Mouse (Mus musculus) testis, postnatal 10 days (tissue): ENCODE results near the gene Lhx9.

Experiments
- DNase-seq: peaks from one replicate; pipeline ENCODE4 v3.0.0; 2021; ENCODE audit warnings: low spot score

Lhx9 gene

DNA sequence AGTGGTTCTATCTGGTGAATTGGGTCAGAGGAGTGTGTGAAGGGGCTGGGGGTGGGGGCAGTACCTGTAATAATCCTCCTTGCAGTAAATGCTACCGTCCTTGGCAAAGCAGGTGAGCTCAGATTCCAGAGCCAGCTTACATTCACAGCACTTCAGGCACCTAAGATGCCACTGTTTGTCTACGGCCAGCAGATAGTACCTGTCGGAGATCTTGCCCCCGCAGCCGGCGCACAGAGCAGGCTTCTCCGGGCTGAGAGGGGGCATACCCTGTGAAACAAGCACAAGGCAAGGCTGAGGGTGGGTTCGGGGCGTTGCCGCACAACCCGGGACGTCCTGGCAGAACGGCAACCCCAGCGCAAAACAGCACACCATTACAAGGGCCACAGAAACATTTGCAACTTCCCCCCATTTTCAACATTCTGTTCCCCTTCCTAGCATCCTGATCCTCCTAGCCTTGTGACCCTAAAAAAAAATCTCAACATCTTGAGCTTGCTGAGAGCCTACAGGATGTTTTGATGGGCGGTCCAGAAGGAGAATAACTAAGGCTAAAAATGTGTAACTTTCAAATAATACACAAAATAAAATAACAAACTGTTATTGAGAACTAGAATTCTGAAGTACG, 8.5 kb downstream of the Lhx9 start:
- DNase-seq, result no peak

DNA sequence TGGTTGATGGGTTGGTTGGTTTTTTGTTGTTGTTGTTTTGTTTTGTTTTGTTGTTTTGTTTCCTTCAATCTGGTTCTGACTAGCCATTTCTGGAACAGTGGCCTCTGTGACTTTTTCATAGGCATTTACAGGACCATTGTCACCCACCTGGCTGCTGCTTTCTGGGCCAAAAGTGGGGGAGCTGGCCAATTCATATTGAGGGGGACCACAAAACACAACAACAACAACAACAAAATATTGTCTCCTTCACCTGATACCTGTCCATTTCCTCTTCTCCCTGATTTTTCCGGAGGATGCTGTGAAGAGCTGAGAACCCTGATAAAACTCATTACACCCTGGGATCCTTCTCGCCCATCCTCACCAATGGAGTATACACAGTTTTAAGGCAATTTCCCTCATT, 9.1 kb downstream of the Lhx9 start:
- DNase-seq, result no peak

DNA sequence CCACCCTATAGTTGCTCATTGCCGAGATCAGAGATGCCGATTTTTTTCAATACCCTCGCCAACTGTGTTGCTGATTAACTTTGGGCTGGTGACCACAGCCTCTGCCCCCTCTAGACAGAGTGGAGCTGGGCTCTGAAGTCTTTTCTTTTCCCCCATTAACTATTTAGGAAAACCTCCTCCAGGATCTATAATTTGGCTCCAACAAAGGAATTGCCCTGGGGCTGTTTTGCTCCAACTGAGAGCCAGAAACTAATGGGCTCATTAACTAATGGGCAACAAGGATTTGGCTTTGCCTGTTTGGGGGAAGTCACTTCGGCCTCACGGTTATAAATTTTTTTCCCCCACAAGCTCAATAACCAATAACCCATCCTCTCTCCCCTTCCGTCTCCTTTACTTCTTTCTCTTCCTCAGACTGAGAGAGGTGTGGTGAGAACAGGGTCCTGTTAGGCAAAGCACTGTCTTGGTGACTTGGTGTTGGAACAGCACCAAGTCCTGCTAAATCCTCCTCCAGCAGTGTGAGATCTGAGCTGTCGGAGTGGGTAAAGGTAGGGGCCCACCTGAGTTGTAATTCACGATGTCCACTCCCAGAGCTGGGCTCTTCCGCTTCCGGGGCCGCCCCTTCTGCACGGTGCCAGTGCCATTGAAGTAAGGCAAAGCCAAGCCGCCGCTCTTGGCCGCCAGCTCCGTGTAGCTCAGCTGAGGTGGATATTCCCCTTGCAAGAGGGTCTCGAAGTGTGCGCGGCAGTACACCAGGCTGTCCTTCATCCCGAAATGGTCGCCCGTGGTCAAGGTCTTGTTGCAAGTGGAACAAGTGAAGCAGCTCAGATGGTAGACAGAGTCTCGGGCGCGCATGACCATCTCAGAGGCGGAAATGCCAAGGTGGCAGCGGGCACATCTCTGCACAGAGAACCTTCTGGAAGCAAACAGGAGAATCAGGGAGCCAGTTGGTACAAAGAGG, 10.3 kb downstream of the Lhx9 start:
- DNase-seq, result no peak

DNA sequence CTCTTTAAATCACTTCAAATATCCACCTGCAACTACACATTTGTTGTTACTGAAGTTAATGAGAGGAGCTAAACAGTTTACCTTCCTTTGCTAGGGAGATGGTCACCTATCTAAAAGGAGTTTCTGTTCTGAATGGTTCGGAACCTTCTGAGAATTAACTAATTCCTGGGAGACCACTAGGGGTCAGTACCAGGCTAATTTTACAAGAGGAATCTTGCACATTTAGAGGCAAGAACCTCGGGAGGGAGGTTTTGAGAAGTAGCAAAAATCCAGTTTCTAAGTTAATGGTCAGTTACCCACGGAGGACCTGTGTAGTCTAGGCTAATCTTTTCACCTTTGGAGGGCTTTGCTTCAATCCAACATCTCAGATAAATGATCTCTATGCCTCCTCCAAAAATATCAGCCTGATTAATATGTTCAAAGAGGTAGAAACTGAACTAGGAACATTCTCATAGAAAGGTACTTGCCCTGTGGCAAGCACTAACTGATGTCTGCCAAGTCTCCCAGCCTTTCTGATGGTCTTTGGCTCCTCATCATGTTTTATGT, 12.9 kb downstream of the Lhx9 start:
- DNase-seq, result no peak

DNA sequence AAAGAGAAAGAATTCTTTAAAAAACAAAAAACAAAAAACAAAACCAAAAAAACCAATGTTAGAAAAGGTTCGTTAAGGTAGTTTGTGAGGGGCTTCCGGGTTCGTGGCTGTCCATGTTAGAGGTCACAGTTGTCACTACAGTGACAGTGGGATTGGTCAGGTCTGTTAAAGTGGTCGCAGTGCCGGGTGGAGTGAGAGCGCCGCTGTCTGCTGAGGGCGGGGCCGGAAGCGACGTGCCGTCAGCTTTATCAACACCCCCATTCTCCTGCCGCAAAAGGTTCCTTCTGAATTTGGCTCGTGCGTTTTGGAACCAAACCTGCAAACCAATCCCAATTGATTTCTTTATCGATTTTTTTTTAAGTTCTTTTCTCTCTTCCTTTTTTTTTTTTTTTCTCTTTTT, 17.1 kb downstream of the Lhx9 start:
- no peak for DNase-seq

DNA sequence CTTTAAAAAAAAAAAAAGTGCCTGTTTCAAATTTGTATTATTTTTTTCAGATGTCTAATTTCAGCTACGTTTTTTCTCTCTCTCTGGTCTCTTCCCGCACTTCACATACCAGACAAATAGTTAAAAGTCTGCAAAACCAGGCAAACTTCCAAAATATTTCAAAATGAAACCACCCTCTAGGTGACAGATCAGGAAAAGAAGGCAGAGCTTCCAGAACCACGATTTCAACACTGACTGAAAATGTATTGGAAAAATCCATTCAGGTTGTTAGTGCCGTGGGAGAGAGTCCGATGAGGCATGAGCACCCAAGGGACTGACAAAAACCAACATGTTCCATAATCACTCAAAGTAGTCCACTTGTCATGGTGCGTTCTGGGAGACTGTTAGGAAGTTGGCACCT, 21.5 kb downstream of the Lhx9 start:
- no peak for DNase-seq

DNA sequence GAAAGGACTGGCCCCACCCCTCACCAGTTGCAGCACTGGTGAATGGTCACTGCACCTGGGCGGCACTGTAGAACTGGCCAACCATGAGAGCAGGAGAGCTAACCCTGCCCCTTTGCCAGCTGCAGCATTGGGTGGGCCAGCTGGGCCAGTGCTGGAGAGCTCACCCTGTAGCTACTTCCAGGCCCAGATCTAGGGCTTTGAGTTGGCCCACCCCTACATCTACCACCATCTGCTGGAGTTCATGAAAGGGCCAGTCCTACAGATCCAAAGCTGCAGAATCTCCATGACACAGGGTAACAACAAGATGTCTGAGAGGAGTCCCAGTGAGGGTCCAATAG, 25.4 kb downstream of the Lhx9 start:
- DNase-seq, result no peak

DNA sequence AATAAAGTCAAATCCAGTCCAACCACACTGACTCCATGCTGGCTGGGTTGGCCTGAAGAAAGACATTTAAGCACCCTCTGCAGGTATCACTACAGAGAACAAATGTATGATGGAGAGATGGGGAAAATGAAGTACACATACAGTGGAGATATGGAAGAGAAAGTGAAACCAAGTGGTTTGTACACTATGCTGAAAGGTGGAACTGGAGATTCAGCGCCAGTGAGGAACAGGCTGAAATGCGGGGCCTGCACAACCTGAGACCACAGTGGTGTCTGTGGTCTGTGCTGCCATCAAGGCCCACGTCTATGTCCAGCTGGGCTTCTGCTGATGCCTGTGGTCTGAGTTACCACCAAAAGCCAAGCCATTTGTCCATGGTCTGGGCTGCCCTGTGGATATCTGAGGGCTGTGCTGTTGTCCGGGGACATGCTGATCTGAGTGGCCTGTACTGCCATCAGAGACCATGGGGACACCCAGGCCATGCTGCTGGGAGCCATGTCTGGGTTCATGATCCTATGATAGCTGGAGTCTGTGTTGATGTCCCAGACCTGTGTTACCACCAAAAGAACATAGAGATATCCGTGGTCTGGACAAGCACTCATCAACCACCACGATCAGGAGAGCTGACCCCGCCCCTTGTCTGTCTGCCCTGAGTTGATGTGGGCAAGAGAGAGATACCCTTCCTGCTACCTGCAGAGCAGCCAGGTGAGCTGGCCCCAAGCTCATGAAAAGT, 26.0 kb downstream of the Lhx9 start:
- DNase-seq, result no peak

DNA sequence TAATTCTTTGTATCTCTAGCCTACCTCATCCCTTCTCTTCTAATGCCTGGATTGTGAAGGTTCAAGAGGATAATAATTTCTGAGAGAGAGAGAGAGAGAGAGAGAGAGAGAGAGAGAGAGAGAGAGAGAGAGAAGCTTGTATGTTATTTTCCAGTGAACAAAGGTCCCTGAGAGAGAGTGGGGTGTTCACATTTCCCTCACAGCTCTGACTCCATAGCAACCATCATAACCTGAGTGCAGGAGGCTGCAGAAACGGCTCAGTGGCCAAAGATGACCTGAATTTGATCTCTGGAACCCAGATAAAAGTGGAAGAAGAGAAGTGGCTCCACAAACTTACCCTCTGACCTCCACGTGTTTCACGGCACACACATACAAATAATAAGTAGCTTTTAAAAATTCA, 46.6 kb downstream of the Lhx9 start:
- DNase-seq, result no peak

DNA sequence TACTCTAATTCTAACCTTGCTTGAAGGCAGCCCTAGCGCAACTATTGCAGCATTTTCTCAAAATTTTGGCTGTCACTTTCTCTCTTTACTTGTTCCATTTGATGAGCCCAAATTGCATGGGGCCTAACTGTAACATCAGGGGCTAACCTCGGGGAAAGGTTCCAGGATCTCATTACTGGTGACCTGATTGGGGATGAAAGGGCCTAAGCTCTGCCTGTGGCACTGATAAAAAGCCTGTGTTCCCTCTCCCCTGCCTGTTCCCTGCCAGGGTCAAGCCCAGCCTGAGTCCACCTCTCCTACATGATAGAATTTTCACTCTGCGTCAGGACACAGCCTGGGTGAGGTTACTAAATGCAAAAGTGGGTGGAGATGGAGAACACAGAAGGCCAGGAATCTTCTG, 47.1 kb downstream of the Lhx9 start:
- no peak for DNase-seq

DNA sequence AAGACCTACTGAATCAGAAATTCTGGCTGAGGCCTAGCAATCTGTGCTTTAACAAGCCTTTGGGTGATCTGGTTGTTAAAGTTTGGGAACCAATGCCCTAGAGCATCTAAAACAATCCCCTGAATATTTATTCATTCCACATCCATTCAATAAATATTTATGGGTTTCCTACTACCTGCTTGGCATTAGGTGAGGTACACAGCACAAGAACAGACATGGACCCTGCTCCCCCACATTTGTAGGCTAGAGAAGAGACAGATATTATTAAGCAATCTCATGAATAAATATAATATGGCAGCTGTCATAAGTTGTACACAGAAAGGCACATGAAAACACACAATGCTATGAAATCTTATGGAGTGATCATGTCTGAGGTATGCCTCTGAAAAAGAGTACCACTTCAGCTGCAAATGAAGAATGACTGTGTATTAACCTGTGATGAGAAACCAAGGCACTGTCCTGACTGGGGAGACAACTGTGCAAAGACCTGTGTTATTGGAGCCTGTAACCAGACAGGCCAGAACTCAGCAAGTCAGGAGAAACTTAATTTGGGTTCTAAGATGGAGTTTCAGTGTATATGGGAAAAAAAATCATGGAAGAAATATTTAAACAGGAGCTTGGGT, 48.6 kb downstream of the Lhx9 start:
- DNase-seq, result no peak

DNA sequence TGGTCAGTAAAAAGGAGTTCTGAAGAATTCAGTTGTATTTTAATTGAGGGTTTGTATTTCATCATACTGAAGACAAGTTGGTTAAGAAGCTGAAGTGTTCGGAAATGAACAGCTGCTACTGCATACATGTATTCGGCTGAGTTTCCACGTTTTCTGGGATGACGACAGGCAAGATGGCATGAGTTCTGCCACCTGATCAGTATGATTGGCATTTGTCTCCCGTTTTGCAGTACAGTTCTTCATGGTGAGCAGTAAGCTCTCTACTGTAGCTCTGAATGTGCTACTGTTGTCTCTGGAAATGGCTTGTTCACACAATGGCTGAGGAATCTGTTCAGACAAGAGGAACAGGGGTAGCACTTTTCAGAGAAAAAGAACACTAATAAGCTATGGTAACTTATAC, 50.3 kb downstream of the Lhx9 start:
- DNase-seq, result no peak

DNA sequence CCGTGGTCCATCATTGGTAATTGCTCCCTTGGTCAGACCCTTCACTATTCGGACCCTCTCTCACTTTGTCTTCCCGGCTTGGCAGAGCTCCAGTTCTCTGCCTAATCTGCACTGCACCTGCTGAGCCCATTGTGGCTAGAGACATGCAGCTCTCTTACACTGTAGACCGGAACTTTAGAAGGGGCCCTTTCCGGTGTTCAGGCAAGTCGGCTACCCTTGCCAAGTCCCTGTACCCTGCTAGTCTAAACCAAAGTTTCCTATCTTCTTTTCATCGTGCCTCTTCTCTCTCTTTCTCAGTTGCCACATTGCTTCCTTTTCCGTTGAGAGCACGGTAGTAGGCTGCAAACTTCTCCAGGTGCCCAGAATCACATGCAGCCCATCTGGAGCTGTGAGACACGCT, 62.5 kb downstream of the Lhx9 start:
- DNase-seq, result no peak

DNA sequence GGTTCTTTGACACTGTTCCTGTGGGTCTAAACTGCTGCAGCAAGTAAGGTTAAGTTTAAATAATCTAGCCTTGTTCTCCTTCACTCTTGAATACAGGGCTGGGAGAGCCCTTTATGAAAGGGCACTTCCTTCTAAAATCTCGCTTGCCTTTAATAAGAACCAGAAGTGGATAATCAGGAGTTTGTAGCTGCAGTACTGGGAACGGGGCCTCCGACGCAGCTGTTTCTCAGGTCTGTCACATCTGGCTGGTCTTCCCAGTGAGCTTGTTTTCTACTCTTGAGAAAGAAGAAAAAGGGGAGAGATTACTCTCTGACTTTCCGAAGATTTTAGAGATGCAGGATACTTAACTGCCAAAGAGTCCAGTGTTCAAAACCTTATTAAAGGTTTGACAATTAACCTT, 64.4 kb downstream of the Lhx9 start:
- DNase-seq, result no peak
